In genomic region chr5:49639637-49640036, GRCm38 (mm10) we compare ENCODE assay signal across 24 mouse cellular contexts.
DNase-seq lines count a peak whose midpoint lies in the region; ATAC-seq and TF ChIP-seq lines count a peak whose summit lies in the region.
"Had no signal": no experiment of that assay in that cellular context is flagged by ENCODE, and none has a peak within 500 bp of the region (broad histone marks: within the 10 kb centered on the region; RNA-seq: fewer than 3 reads in every experiment).

No protein-coding gene starts in this region.

- no peak for TF ChIP-seq EP300 in liver, postnatal 0 days (IDR thresholded peaks at IDR 0.05; ENCODE audit: low read depth)

- H3K27me3 ChIP-seq in forebrain, embryonic 13.5 days, result no peaks in the 10 kb centered on the region
- H3K27me3 ChIP-seq in forebrain, embryonic 11.5 days (ENCODE audit: control insufficient read depth, insufficient read depth, low read length), result no peaks in the 10 kb centered on the region
- H3K27me3 ChIP-seq in liver, postnatal 0 days (ENCODE audit: insufficient read depth, low read length), result no peaks in the 10 kb centered on the region
- H3K27me3 ChIP-seq: embryonic facial prominence, embryonic 12.5 days; hindbrain, embryonic 13.5 days; megakaryocyte, embryonic 14.5 days; midbrain, embryonic 15.5 days had no signal

- H3K36me3 ChIP-seq in forebrain, embryonic 13.5 days (ENCODE audit: poor library complexity, severe bottlenecking), result no peaks in the 10 kb centered on the region
- no peaks in the 10 kb centered on the region for H3K36me3 ChIP-seq in forebrain, embryonic 11.5 days (ENCODE audit: control insufficient read depth, insufficient read depth, low read length)
- H3K36me3 ChIP-seq in liver, postnatal 0 days (replicated peaks; ENCODE audit: insufficient read depth, low read length), result no peaks in the 10 kb centered on the region
- H3K36me3 ChIP-seq: embryonic facial prominence, embryonic 12.5 days; heart, embryonic 10.5 days; hindbrain, embryonic 13.5 days; midbrain, embryonic 15.5 days had no signal

- no peak for TF ChIP-seq CTCF in liver, postnatal 0 days (IDR thresholded peaks at IDR 0.05; ENCODE audit: low read depth)

- no peak for DNase-seq in forebrain, embryonic 11.5 days (ENCODE audit: low spot score)
- peak; percentile 12 to 57 for DNase-seq in layer of hippocampus, adult 18-20 months (ENCODE audit: low spot score in 2 of 2)
- no peak for DNase-seq in layer of hippocampus, adult 9-10 months (ENCODE audit: low spot score)
- DNase-seq in cerebellum, postnatal 36 days, result peak; percentile 28 to 32
- DNase-seq in layer of hippocampus, postnatal 14 days (ENCODE audit: low spot score in 2 of 2), result peak; percentile 29 to 45
- DNase-seq in lung, postnatal 4 days, result no peak
- no peak for DNase-seq in liver, postnatal 0 days
- DNase-seq: adrenal gland, postnatal 25 days; B cell, adult 2 months; gastrocnemius, postnatal 36 days; heart, postnatal 10 days; liver; lung, postnatal 14 days; right cerebral cortex, postnatal 14 days; spleen, adult 18-20 months; thymus, postnatal 25 days had no signal

- no peak overlapping the region for H3K9ac ChIP-seq in forebrain, embryonic 13.5 days
- no peak overlapping the region for H3K9ac ChIP-seq in forebrain, embryonic 11.5 days (ENCODE audit: low read length)
- H3K9ac ChIP-seq in liver, postnatal 0 days (replicated peaks), result no peak overlapping the region
- H3K9ac ChIP-seq: embryonic facial prominence, embryonic 12.5 days; hindbrain, embryonic 13.5 days; midbrain, embryonic 15.5 days had no signal

- no peak overlapping the region for H3K27ac ChIP-seq in forebrain, embryonic 13.5 days
- no peak overlapping the region for H3K27ac ChIP-seq in forebrain, embryonic 11.5 days (ENCODE audit: low read depth, low read length)
- H3K27ac ChIP-seq in liver, postnatal 0 days (ENCODE audit: low read depth), result no peak overlapping the region
- H3K27ac ChIP-seq: embryonic facial prominence, embryonic 12.5 days; heart, embryonic 10.5 days; hindbrain, embryonic 13.5 days; midbrain, embryonic 15.5 days had no signal

- H3K4me1 ChIP-seq in forebrain, embryonic 13.5 days, result no peaks in the 10 kb centered on the region
- H3K4me1 ChIP-seq in forebrain, embryonic 11.5 days (replicated peaks; ENCODE audit: control insufficient read depth, insufficient read depth, low read length), result no peaks in the 10 kb centered on the region
- no peaks in the 10 kb centered on the region for H3K4me1 ChIP-seq in liver, postnatal 0 days (ENCODE audit: insufficient read depth)
- H3K4me1 ChIP-seq: embryonic facial prominence, embryonic 12.5 days; heart, embryonic 10.5 days; hindbrain, embryonic 13.5 days; megakaryocyte, embryonic 14.5 days had no signal

- no peak overlapping the region for H3K4me2 ChIP-seq in forebrain, embryonic 13.5 days
- H3K4me2 ChIP-seq in forebrain, embryonic 11.5 days (ENCODE audit: low read depth, low read length, severe bottlenecking), result no peak overlapping the region
- H3K4me2 ChIP-seq in liver, postnatal 0 days (ENCODE audit: low read depth, low read length), result no peak overlapping the region
- H3K4me2 ChIP-seq: embryonic facial prominence, embryonic 12.5 days; hindbrain, embryonic 13.5 days; midbrain, embryonic 15.5 days had no signal

- ATAC-seq in forebrain, embryonic 13.5 days, result peak; percentile 88
- ATAC-seq in forebrain, embryonic 11.5 days (replicated peaks; ENCODE audit: low FRiP score), result no peak
- no peak for ATAC-seq in liver, postnatal 0 days
- ATAC-seq: intestine, embryonic 16.5 days; midbrain, embryonic 15.5 days had no signal

- no peak overlapping the region for H3K4me3 ChIP-seq in forebrain, embryonic 13.5 days
- no peak overlapping the region for H3K4me3 ChIP-seq in forebrain, embryonic 11.5 days (ENCODE audit: low read depth, low read length)
- no peak overlapping the region for H3K4me3 ChIP-seq in liver, postnatal 0 days (ENCODE audit: low read depth, low read length)
- H3K4me3 ChIP-seq: embryonic facial prominence, embryonic 12.5 days; erythroblast, embryonic 14.5 days; heart, embryonic 10.5 days; hindbrain, embryonic 13.5 days; megakaryocyte, embryonic 14.5 days; midbrain, embryonic 15.5 days had no signal

- WGBS in forebrain, embryonic 13.5 days, result 84% methylated on average over 4 of the region's 4 CpGs
- whole genome bisulfite sequencing in forebrain, embryonic 11.5 days, result 98% methylated on average over 4 of the region's 4 CpGs
- WGBS in liver, postnatal 0 days (ENCODE audit: insufficient replicate concordance), result 77% methylated on average over 4 of the region's 4 CpGs

- no peaks in the 10 kb centered on the region for H3K9me3 ChIP-seq in forebrain, embryonic 13.5 days (replicated peaks)
- H3K9me3 ChIP-seq in forebrain, embryonic 11.5 days (ENCODE audit: control insufficient read depth, low read length), result no peaks in the 10 kb centered on the region
- no peaks in the 10 kb centered on the region for H3K9me3 ChIP-seq in liver, postnatal 0 days (ENCODE audit: low read length)
- H3K9me3 ChIP-seq: embryonic facial prominence, embryonic 12.5 days; heart, embryonic 10.5 days; hindbrain, embryonic 13.5 days; midbrain, embryonic 15.5 days had no signal

Comparison
In these comparisons a context has a peak if more than half of its experiments do, and no peak if none do; other contexts are left out.
1. DNase-seq: peak in layer of hippocampus, adult 18-20 months (2 of 2), cerebellum, postnatal 36 days (2 of 2) and layer of hippocampus, postnatal 14 days (2 of 2); none in forebrain, embryonic 11.5 days (single experiment), layer of hippocampus, adult 9-10 months (single experiment), lung, postnatal 4 days (0 of 2) and liver, postnatal 0 days (single experiment).